Mouse (Mus musculus) hindbrain, embryonic 12.5 days (tissue): ENCODE data around the gene Fggy. TPM values are rescaled to one million over a fixed set of nuclear protein-coding genes. Genes with fewer than 3 reads are reported as not detected.

Source experiments
- ATAC-seq: fragments of 200-750 bp; cut with Nextera tagmentation; 2 replicates; pipeline ENCODE4 v1.8.0; 2017; ENCODE audit warnings: moderate TSS enrichment; ENCODE audit not compliant: low FRiP score
- H3K27ac ChIP-seq: fragments of 300-500 bp; sonication (generic); 2 replicates; pipeline ENCODE4 v1.5.1; 2016; ENCODE audit warnings: mild to moderate bottlenecking
- H3K27me3 ChIP-seq: fragments of 300-500 bp; sonication (generic); 2 replicates; pipeline ENCODE4 v1.6.1; 2016; ENCODE audit warnings: mild to moderate bottlenecking
- H3K36me3 ChIP-seq: fragments of 300-500 bp; sonication (generic); 2 replicates; pipeline ENCODE4 v1.6.1; 2016; ENCODE audit warnings: mild to moderate bottlenecking
- H3K4me1 ChIP-seq: fragments of 300-500 bp; sonication (generic); 2 replicates; pipeline ENCODE4 v1.6.1; 2016
- H3K4me2 ChIP-seq: fragments of 300-500 bp; sonication (generic); replicated peaks from 2 replicates; pipeline ENCODE4 v1.6.1; 2016; ENCODE audit warnings: mild to moderate bottlenecking
- H3K4me3 ChIP-seq: fragments of 300-500 bp; sonication (generic); 2 replicates; pipeline ENCODE4 v1.5.1; 2016; ENCODE audit warnings: mild to moderate bottlenecking
- H3K9ac ChIP-seq: fragments of 300-500 bp; sonication (generic); 2 replicates; pipeline ENCODE4 v1.6.1; 2016; ENCODE audit warnings: mild to moderate bottlenecking, moderate library complexity
- H3K9me3 ChIP-seq: fragments of 300-500 bp; sonication (generic); replicated peaks from 2 replicates; pipeline ENCODE4 v1.6.1; 2016; ENCODE audit warnings: mild to moderate bottlenecking
- WGBS: fragments of 180-500 bp; shearing (Covaris S2); methylation state at CpG from one replicate; pipeline ENCODE4 v1.1.7; 2016; 5-methylcytosine and 5-hydroxymethylcytosine counted together
- polyA plus RNA-seq: library from polyadenylated mRNA; unstranded; fragments of >200 nt; fragmentation: Nextera tagmentation; extraction: Ambion mirVana; gene quantifications from 2 replicates; pipeline ENCODE4 v1.2.1, GENCODE M21; 2016

Gene Fggy
- polyA plus RNA-seq, 1 experiment from 2014 or later: 8.7 TPM

DNA sequence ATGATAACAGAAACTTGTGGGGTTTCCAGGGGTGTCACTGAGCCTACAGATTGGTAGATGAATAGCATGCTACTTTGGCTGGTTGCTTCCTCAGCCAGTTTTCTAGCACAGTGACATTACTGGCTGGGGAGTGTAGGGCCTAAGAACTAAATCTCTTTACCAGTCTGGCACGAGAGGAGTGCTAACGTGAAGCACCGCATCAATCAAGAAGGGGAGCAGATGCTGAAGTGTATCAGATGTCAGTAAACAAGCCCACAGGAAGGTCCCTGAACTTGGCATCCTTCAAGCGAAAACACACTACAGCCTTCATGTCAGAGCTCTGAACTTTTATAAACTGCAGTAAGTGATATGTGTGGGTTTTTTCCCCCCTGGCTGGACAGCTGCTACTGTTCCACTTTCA is 303.8 kb downstream of the Fggy start:
- no peaks in the 10 kb centered on the region for H3K36me3 ChIP-seq
- H3K27ac ChIP-seq: no peak overlapping the region
- H3K27me3 ChIP-seq: no peaks in the 10 kb centered on the region
- H3K4me2 ChIP-seq: no peak overlapping the region
- 48% methylated on average over 4 of the region's 4 CpGs for WGBS
- H3K9me3 ChIP-seq: no peaks in the 10 kb centered on the region
- no peak for ATAC-seq
- no peak overlapping the region for H3K9ac ChIP-seq
- H3K4me1 ChIP-seq: 0 out of 2 replicates have a peak, but pooled peaks cover 2% of the 10 kb centered on the region
- no peak overlapping the region for H3K4me3 ChIP-seq

DNA sequence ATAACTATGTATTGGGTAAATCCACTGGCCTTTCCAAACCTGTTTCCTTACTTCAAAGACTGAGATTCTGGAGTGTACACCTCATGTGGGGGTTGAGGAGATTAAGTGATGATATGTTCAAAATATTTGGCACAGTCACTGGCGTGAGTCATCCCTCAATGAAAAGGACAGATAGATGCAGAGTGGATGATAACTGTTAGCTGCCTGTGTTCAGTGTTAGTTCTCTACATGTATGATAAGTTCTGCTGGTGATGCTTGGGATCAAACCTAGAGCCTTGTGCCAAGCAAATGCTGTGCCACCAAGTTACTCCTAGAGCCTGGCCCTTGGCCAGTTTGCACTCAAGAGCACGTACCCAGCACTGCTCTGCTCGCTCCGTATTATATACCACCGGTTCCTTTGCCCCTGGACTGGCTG is 304.4 kb downstream of the Fggy start:
- WGBS: 88% methylated on average over 5 of the region's 5 CpGs
- no peak overlapping the region for H3K9ac ChIP-seq
- ATAC-seq: no peak
- H3K27ac ChIP-seq: no peak overlapping the region
- H3K9me3 ChIP-seq: no peaks in the 10 kb centered on the region
- no peak overlapping the region for H3K4me2 ChIP-seq
- H3K4me3 ChIP-seq: no peak overlapping the region
- no peaks in the 10 kb centered on the region for H3K27me3 ChIP-seq
- H3K4me1 ChIP-seq: 0 out of 2 replicates have a peak, but pooled peaks cover 2% of the 10 kb centered on the region
- no peaks in the 10 kb centered on the region for H3K36me3 ChIP-seq

DNA sequence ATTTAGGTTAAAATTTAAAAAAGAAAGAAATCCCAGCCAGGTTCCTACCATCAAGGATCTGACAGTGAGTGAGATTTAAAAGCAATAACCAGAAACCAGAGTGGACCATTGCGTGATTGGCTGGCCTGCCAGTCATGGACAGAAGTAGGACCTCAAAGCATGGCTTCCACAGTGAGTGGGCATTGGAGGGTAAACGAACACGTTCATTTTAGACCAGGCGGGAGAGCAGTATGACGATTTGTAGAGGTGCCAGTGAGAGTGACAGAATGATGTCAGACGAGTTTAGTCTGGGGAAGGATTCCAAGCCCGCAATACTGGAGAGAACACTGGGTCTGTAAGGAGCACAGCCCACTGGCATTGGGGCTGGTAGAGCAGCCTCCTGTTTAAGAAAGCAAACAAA is 305.0 kb downstream of the Fggy start:
- ATAC-seq: no peak
- Histone ChIP-seq H3K4me1 (0 out of 2 replicates have a peak, but pooled peaks cover 2% of the 10 kb centered on the region), H3K9ac (no peak overlapping the region), H3K27ac (no peak overlapping the region), H3K36me3 (no peaks in the 10 kb centered on the region), H3K4me2 (no peak overlapping the region), H3K4me3 (no peak overlapping the region), H3K27me3 (no peaks in the 10 kb centered on the region), H3K9me3 (no peaks in the 10 kb centered on the region)
- 84% methylated on average over 7 of the region's 7 CpGs for WGBS

DNA sequence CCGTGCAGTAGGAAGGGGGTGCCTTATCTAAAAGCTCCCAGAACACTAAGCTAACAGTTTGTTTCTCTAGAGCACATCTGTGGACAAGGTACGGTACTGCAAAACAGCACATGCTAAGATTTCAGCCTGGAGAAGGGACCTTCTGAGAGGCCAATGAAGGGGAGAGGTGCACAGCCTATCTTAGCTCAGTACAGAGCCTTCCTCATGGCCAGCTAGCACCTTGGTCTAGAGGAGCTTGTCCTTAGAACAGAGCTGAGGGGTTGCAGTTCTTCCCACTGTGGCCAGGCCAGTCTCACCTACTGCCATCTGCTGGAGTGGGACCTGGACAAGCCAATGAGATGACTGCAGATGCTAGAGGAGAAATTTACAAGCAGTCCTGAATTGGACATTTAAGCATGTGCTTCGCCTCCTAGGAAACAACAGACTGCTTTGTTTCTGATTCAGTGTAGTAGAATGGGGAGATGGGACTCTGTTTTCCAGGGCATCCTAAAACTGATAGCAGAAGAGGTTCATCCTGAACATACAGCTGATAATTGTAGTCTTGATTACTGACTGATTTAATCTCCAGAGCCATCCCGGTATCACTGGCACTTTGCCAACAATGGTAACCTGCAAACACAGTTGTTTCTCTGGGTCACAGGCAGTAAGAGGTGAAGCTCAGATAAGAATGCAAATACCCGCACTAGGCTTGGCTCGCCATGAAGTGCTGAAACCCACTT is 305.6 kb downstream of the Fggy start:
- H3K4me1 ChIP-seq: 0 out of 2 replicates have a peak, but pooled peaks cover 2% of the 10 kb centered on the region
- 75% methylated on average over 6 of the region's 6 CpGs for WGBS
- ATAC-seq: no peak; the same call in 1 of the 2 replicates

DNA sequence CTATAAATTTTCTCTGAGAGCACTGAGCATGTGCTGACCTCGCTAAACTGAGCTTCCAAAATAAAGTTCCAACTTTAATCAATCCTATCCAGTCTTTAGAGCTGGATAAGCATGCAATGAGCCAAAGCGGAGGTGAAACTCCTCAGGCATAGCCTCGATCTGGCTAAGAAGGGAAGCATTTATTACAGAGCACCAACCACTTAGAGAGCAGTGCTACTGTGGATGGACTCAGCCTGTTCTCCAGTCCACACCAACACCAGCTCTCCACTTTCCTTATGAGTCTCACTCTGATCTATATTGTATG is 306.1 kb downstream of the Fggy start:
- Histone ChIP-seq H3K27ac (no peak overlapping the region), H3K9me3 (no peaks in the 10 kb centered on the region), H3K27me3 (no peaks in the 10 kb centered on the region), H3K36me3 (no peaks in the 10 kb centered on the region), H3K4me3 (no peak overlapping the region), H3K9ac (no peak overlapping the region), H3K4me1 (0 out of 2 replicates have a peak, but pooled peaks cover 2% of the 10 kb centered on the region), H3K4me2 (no peak overlapping the region)
- no peak for ATAC-seq
- 91% methylated on average over 3 of the region's 3 CpGs for WGBS

More for the DNA sequence above, 305.6 kb downstream of the Fggy start:
- Histone ChIP-seq H3K9ac (no peak overlapping the region), H3K9me3 (no peaks in the 10 kb centered on the region), H3K4me2 (no peak overlapping the region), H3K36me3 (no peaks in the 10 kb centered on the region), H3K27me3 (no peaks in the 10 kb centered on the region), H3K27ac (no peak overlapping the region), H3K4me3 (no peak overlapping the region)

DNA sequence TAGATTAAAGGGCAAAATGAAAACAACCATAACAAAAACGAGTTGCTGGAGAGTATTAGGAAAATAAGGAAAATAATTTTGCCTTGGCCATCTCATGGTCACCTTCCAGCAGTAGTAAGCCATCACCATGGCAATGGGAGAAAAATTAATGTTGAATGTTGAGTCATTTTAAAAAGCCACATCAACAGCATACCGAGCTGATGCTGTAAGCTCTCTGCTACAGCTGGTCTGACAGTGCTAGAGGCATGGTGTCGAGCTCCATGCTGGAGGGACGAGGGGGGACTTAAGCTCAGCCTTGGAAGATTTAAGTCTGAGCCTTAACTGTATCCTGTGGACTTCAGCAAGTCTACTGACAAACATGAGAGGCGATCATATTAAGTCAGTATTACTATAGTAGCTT is 307.9 kb downstream of the Fggy start:
- 0 out of 2 replicates have a peak, but pooled peaks cover 2% of the 10 kb centered on the region for H3K4me1 ChIP-seq
- no peak overlapping the region for H3K9ac ChIP-seq
- no peak overlapping the region for H3K4me2 ChIP-seq
- ATAC-seq: no peak
- H3K27me3 ChIP-seq: no peaks in the 10 kb centered on the region
- no peaks in the 10 kb centered on the region for H3K9me3 ChIP-seq
- WGBS: 83% methylated on average over 5 of the region's 5 CpGs
- H3K4me3 ChIP-seq: no peak overlapping the region
- H3K27ac ChIP-seq: no peak overlapping the region
- H3K36me3 ChIP-seq: no peaks in the 10 kb centered on the region

DNA sequence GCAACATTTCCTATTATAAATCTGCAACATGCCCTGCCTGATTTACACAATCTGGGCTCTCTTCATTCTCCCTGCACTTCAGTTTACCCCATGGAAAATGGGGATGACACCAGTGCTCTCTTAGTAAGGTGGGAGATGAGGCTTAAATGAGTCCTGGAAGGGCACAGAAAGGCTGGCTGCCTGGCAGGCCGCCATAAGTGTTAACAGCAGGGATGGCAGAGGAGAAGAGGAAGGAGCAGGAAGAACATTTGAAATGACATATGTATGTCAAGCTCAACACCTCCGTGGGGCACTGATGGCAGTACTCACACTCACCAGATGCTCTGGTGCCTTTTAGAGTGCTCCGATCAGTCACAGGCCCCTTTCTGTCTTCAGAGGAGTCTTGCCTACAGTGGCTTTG is 308.6 kb downstream of the Fggy start:
- 0 out of 2 replicates have a peak, but pooled peaks cover 2% of the 10 kb centered on the region for H3K4me1 ChIP-seq
- ATAC-seq: no peak
- no peaks in the 10 kb centered on the region for H3K9me3 ChIP-seq
- no peak overlapping the region for H3K27ac ChIP-seq
- H3K4me2 ChIP-seq: no peak overlapping the region
- no peak overlapping the region for H3K9ac ChIP-seq
- no peaks in the 10 kb centered on the region for H3K36me3 ChIP-seq
- H3K4me3 ChIP-seq: no peak overlapping the region
- WGBS: 82% methylated on average over 3 of the region's 3 CpGs
- H3K27me3 ChIP-seq: no peaks in the 10 kb centered on the region

DNA sequence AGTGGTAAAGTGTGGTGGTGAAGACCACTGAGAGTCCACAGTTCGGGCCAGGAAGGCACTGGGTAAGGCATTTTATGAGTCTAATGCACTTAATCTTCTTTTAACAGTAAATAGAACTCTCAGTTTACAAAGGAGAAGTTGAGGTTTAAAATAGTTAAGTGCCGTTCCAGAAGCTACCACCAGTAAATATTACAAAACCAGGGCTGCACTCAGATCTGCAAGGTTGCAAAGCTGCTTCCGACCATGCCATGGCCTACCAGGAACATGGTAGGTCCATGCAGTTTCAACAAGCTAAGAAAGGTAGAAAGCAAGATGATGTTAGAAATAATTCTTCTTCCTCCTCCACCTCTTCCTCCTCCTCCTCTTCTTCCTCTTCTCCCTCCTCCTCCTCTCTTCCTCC is 309.8 kb downstream of the Fggy start:
- no peak overlapping the region for H3K9ac ChIP-seq
- 92% methylated on average over 3 of the region's 3 CpGs for WGBS
- no peaks in the 10 kb centered on the region for H3K27me3 ChIP-seq
- no peak overlapping the region for H3K4me3 ChIP-seq
- no peaks in the 10 kb centered on the region for H3K9me3 ChIP-seq
- no peaks in the 10 kb centered on the region for H3K36me3 ChIP-seq
- H3K27ac ChIP-seq: no peak overlapping the region
- no peak overlapping the region for H3K4me2 ChIP-seq
- H3K4me1 ChIP-seq: 0 out of 2 replicates have a peak, but pooled peaks cover 2% of the 10 kb centered on the region
- ATAC-seq: no peak

DNA sequence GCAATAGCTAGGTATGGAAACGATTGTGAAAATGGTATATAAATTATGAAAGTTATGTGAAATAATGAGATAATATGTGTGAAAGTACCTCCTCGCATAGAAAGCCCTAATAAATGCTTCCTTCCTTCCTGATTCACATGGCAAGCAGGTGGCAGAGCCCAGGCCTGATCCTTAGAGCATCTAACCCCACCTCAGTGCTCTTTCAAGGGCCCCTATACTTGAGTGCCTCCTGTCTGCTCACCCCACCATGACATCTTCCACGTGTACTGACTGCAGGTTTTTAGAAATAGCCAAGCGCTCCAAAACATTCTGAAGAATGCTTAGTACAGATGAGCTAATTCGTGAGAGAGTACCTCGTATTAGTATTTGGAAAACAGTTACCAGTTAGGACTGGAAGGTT is 311.0 kb downstream of the Fggy start:
- Histone ChIP-seq H3K9me3 (no peaks in the 10 kb centered on the region), H3K27me3 (no peaks in the 10 kb centered on the region), H3K27ac (no peak overlapping the region), H3K4me2 (no peak overlapping the region), H3K36me3 (no peaks in the 10 kb centered on the region), H3K9ac (no peak overlapping the region), H3K4me3 (no peak overlapping the region), H3K4me1 (no peaks in the 10 kb centered on the region)
- ATAC-seq: no peak
- 77% methylated on average over 6 of the region's 6 CpGs for WGBS

DNA sequence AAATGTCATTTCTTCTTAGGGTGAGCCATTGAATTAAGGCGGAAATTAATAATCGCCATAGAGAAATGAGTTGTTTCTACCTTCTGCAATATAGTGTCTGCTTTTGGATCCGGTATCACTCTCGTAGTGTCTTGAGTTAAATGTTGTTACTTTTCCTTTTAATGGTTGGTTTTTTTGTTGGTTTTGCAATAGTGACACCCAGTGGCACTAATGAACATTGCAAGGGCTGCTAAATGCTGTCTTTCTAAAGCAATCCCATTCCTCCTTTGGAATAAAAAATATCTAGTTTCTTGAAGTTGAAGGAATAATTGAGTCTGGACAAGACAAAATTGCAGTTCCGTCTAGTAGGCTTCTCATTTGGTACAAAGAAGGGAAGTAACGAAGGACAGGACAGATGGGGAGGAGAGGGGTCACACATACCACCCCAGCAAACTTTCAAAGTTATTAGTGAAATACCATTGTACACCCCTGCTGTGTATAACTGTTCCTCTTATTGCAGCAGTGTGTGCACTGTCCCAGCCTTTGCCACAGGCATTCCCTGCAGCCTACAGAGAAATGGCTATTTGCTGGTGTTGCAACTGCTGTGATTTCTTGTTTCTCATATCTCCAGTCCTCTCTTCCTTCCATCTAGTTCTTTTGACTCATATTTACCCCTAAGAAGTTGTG is 314.0 kb downstream of the Fggy start:
- Histone ChIP-seq H3K4me2 (no peak overlapping the region), H3K9ac (no peak overlapping the region), H3K9me3 (no peaks in the 10 kb centered on the region), H3K36me3 (no peaks in the 10 kb centered on the region), H3K27me3 (no peaks in the 10 kb centered on the region), H3K27ac (no peak overlapping the region), H3K4me1 (no peaks in the 10 kb centered on the region), H3K4me3 (no peak overlapping the region)
- WGBS: 42% methylated on average over 6 of the region's 6 CpGs
- ATAC-seq: peak; percentile 60; the same call in 1 of the 2 replicates

DNA sequence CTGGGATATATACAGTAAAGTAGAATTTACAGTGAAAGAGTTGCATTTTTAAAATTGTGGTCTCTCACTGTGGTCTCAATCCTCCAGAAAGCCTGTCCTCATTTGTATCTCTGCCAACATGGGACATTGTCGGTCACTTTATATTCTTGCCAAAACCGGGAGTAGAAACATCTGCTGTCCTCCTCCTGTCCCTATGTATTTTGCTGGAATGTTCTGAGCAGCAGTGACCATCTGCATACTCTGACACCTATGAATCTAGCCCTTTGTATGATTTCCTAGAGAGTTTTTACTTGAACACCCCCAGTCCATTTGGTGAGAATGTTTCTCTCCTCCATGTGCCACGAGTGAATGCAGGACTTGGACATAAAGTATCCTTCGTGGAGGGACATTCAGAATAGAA is 318.6 kb downstream of the Fggy start:
- H3K9me3 ChIP-seq: no peaks in the 10 kb centered on the region
- no peaks in the 10 kb centered on the region for H3K4me1 ChIP-seq
- H3K4me2 ChIP-seq: no peak overlapping the region
- no peaks in the 10 kb centered on the region for H3K27me3 ChIP-seq
- 91% methylated on average over 4 of the region's 4 CpGs for WGBS
- no peak overlapping the region for H3K4me3 ChIP-seq
- no peak for ATAC-seq
- H3K36me3 ChIP-seq: no peaks in the 10 kb centered on the region
- H3K27ac ChIP-seq: no peak overlapping the region
- no peak overlapping the region for H3K9ac ChIP-seq

DNA sequence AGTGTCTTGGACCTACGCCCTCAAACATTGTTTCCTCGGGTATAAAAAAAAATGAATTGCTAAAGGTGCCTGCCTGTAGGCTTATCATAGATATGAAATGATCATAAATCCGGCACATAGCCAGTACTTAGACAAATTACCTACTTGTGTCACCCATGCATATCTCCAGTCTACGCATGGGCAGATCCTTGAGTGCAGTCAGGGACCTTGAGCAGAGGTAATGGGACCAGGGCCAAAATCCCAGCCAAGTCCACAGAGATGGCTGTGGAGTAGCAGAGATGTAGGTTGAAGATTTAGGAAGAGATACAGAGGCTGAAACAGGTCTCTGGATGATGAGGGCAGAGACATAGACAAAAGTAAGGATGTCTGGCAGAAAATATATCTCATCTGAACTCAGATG is 320.1 kb downstream of the Fggy start:
- H3K27ac ChIP-seq: no peak overlapping the region
- no peaks in the 10 kb centered on the region for H3K27me3 ChIP-seq
- H3K36me3 ChIP-seq: no peaks in the 10 kb centered on the region
- ATAC-seq: no peak
- no peaks in the 10 kb centered on the region for H3K9me3 ChIP-seq
- no peaks in the 10 kb centered on the region for H3K4me1 ChIP-seq
- no peak overlapping the region for H3K9ac ChIP-seq
- no peak overlapping the region for H3K4me3 ChIP-seq
- 95% methylated on average over 4 of the region's 4 CpGs for WGBS
- no peak overlapping the region for H3K4me2 ChIP-seq
